Mouse (Mus musculus): Measurements from ENCODE around the gene Gm20449. TPM values are rescaled to one million over a fixed set of nuclear protein-coding genes. Genes with fewer than 3 reads are reported as not detected.
"Not testable (repeated sequence)": the region's sequence is repeated elsewhere in the genome, so short reads cannot be mapped to it uniquely, and the experiment has no call there.

The Gm20449 gene
- total RNA-seq (2021): under 1 TPM; 0.11 to 0.30 TPM
- long read RNA-seq, experiment 1: 0 reads
- long read RNA-seq, experiment 2, partial matches to known transcripts: 0 of 2 reads
- long read RNA-seq, experiment 2, other reads (novel, unspliced or antisense): 2 of 2 reads

- peak; percentile 99 for DNase-seq (ENCODE audit: extremely low spot score in 1 of 2, low spot score in 2 of 2)
- Histone ChIP-seq H3K4me3 (peak within 1 kb of the TSS; percentile 73), H3K27ac (peak within 1 kb of the TSS; percentile 93)
- intact Hi-C loops (cut with DNase I): loop anchor here (1.0 to 10.0 kb wide), 6 partner anchors 100 to 1782 kb away; partner anchors contain the start of genes 2610021A01Rik, AI987944 and Zfp141
- peak; percentile 29 for TF ChIP-seq CTCF (IDR thresholded peaks at IDR 0.05)
These were observed at the start of gene Gm20449, which contains the start of gene AW146154 for GRCm38 (mm10) chr7:41499389-41500049. TSS of gene Gm20449 (minus strand) at chr7:41499417. TSS of gene AW146154 (minus strand) at chr7:41499890.

DNA sequence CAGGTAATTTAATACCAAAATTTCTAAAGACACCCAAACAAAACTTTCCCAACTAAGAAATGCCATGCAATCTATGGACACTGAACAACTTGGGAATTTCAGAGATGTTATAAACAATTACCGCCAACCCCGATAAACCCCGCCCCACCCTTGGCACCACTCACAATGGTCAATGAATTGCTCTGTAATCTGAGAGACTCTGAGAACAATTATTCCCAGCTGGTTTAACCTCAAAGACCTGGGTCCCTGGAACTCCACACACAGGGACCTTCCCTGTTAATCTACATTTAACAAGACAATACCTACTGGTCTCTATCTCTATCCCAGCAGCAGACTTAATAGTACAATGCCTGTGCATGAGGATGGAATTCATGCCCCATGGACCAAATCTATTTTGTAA, 13.5 kb upstream of the Gm20449 start:
- intact Hi-C loops (cut with DNase I): no loop called here
- no peak overlapping the region for H3K27ac ChIP-seq
- TF ChIP-seq CTCF (IDR thresholded peaks at IDR 0.05): no peak
- no peak overlapping the region for H3K4me3 ChIP-seq
- no peak for DNase-seq (ENCODE audit: extremely low spot score in 1 of 2, low spot score in 2 of 2)

- no peak for DNase-seq (ENCODE audit: extremely low spot score in 1 of 2, low spot score in 2 of 2)
These were observed 13.0 kb upstream of the Gm20449 start for GRCm38 (mm10) chr7:41512207-41512606.

DNA sequence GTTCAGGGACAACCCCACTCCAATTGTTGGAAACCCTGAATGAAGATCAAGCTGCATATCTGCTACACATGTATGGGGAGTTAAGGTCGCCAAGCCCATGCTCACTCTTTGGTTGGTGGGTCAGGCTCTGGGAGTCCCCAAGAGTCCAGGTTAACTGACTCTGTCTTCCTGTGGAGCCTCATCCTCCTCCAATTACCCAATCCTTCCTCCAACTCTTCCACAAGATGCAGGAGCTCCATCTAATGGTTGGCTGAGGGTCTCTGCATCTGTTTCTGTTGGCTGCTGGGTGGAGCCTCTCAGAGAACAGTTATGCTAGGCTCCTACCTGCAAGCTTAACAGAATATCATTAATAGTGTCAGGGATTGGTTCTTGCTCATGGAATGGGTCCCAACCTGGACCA, 3.2 kb upstream of the Gm20449 start:
- no peak; the same call in 1 of the 2 replicates for TF ChIP-seq CTCF (IDR thresholded peaks at IDR 0.05)
- H3K27ac ChIP-seq: no peak overlapping the region
- peak in 1 of 2 experiments; percentile 11 for DNase-seq (ENCODE audit: extremely low spot score in 1 of 2, low spot score in 2 of 2)
- no peak overlapping the region for H3K4me3 ChIP-seq
- intact Hi-C loops (cut with DNase I): loop anchor here (10.0 kb wide), 1 partner anchor 1002 kb away; the partner anchor contains the start of gene Zfp141

More at GRCm38 (mm10) chr7:41512207-41512606, 13.0 kb upstream of the Gm20449 start:
- no peak for TF ChIP-seq CTCF (IDR thresholded peaks at IDR 0.05)
- H3K27ac ChIP-seq: no peak overlapping the region
- intact Hi-C loops (cut with DNase I): no loop called here
- H3K4me3 ChIP-seq: no peak overlapping the region

DNA sequence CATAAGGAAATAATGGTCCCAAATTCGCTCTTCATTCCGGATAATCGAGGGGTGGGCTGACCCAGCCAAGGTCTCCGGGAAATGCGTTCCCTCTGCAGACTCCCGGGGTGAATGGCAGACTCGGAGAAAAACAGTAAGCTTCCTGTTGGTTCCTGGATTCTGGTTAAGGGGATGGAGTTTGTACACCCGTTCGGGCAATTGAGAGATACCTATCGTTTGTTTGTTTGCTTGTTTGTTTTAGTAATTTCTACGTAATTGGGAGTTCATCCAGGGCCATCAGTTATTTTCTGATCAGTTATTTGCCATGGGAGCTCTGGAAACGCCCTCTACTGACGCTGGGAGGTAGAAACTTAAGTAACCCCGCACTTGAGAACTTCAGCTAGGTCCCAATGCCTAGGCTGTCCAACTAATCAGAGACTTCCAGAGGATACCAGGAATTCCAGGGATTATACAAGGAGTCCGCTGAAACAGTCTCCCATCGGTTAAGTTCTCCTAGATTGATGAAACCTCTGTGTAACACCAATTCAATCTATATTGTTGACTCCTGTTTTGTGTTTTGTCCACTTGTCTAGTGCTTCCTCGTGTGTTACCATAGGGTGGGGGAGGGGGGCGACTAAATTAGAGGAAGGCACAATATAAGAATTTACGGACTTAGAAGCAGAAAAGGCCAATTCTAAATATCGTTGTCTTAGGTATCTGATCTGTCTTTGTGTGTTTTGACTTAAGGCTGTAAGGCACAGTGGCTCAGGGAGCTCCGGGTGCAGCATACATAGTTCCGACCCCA, 1.1 kb upstream of the Gm20449 start:
- intact Hi-C loops (cut with DNase I): loop anchor here (2.0 to 10.0 kb wide), 2 partner anchors 1004 to 1652 kb away; partner anchors contain the start of gene Zfp141
- peak; percentile 63 to 74 for DNase-seq (ENCODE audit: extremely low spot score in 1 of 2, low spot score in 2 of 2)
- TF ChIP-seq CTCF (IDR thresholded peaks at IDR 0.05): peak; percentile 68
- Histone ChIP-seq H3K4me3 (peak overlapping the region; percentile 73), H3K27ac (peak overlapping the region; percentile 93)

GRCm38 (mm10) chr7:41499018-41499388, 214 bp downstream of the Gm20449 start:
- H3K27ac ChIP-seq: peak overlapping the region; percentile 93
- intact Hi-C loops (cut with DNase I): loop anchor here (1.0 to 5.0 kb wide), 4 partner anchors 100 to 1782 kb away; partner anchors contain the start of genes 2610021A01Rik and AI987944
- H3K4me3 ChIP-seq: peak overlapping the region; percentile 73
- not testable (repeated sequence) for DNase-seq (ENCODE audit: extremely low spot score in 1 of 2, low spot score in 2 of 2)

DNA sequence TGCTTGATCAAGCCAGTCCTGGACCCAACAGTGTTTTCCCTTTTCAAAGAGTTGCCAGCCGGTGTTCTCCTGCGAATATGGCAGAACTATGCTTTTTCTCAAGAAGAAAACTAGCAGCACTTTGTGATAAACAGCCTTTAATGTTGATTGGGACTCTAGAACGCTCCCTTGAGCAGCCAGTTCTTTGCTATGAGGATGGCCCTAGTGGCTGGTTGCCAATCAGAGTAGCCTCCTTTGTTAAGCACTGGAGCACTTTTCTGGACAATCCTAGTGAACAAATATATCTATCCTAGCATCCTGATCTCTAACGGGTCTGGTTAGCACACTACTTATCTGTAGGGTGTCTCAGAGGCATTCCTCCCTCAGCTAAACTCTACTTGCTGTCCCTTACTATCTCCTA, 753 bp downstream of the Gm20449 start:
- not testable (repeated sequence) for DNase-seq (ENCODE audit: extremely low spot score in 1 of 2, low spot score in 2 of 2)
- peak overlapping the region; percentile 93 for H3K27ac ChIP-seq
- intact Hi-C loops (cut with DNase I): loop anchor here (5.0 kb wide), 1 partner anchor 1781 kb away; no protein-coding TSS in a partner anchor
- peak overlapping the region; percentile 73 for H3K4me3 ChIP-seq

DNA sequence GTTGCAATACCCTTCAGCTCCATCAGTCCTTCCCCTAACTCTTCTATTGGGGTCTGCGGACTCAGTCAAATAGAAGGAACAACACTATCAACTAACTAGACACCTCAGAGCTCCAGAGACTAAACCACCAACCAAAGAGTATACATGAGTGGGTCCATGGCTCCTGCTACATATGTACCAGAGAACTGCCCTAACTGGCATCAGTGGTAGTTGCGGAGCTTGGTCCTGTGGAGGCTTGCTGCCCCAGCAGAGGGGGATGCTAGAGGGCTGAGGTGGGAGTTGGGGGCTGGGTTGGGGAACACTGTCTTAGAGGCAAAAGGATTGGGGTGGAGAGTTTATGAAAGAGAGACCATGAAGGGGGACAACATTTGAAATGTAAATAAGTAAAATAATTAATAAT, 1.3 kb downstream of the Gm20449 start:
- H3K4me3 ChIP-seq: no peak overlapping the region
- intact Hi-C loops (cut with DNase I): loop anchor here (5.0 kb wide), 1 partner anchor 1781 kb away; no protein-coding TSS in a partner anchor
- DNase-seq (ENCODE audit: extremely low spot score in 1 of 2, low spot score in 2 of 2): peak in 1 of 2 experiments; percentile 11
- H3K27ac ChIP-seq: no peak overlapping the region
- TF ChIP-seq CTCF (IDR thresholded peaks at IDR 0.05): no peak

- H3K4me3 ChIP-seq: no peak overlapping the region
- no peak overlapping the region for H3K27ac ChIP-seq
- intact Hi-C loops (cut with DNase I): no loop called here
- TF ChIP-seq CTCF (IDR thresholded peaks at IDR 0.05): no peak
- DNase-seq (ENCODE audit: extremely low spot score in 1 of 2, low spot score in 2 of 2): no peak
These were observed 47.4 kb downstream of the Gm20449 start for GRCm38 (mm10) chr7:41451864-41452263.

DNA sequence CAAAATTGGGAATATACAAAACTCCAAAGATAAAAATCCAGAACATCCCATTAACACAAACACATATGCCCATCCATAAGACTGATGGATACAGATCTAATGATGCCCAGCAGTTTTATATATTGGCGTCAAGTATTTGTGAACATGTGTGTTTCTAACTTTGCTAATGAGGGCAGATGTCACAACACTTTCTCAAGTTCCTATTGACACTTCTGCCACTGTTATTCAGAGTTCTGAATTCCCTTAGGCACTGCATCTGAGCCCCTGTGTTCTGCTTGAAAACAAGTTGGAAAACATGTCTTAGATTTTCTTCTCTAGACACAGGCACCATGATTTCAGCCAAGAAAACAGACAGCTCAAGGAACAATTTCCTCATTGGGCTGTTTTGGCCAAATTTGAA, 50.6 kb downstream of the Gm20449 start, which contains the start of gene Vmn2r57:
TSS of gene Vmn2r57 (minus strand) at position 101 of the 400 bp plus-strand sequence.
- H3K4me3 ChIP-seq; H3K27ac ChIP-seq; DNase-seq (ENCODE audit: extremely low spot score in 1 of 2, low spot score in 2 of 2); intact Hi-C loops (cut with DNase I): not testable (repeated sequence)

GRCm38 (mm10) chr7:41394130-41394529, 105.1 kb downstream of the Gm20449 start:
- intact Hi-C loops (cut with DNase I): no loop called here
- no peak overlapping the region for H3K27ac ChIP-seq
- TF ChIP-seq CTCF (IDR thresholded peaks at IDR 0.05): no peak
- no peak for DNase-seq (ENCODE audit: extremely low spot score in 1 of 2, low spot score in 2 of 2)
- H3K4me3 ChIP-seq: peak overlapping the region; percentile 26; the same call in 1 of the 2 replicates

Data from left cerebral cortex, adult 2 months (tissue).